Mouse (Mus musculus): Measurements from ENCODE around the gene Fam196b.

DNA sequence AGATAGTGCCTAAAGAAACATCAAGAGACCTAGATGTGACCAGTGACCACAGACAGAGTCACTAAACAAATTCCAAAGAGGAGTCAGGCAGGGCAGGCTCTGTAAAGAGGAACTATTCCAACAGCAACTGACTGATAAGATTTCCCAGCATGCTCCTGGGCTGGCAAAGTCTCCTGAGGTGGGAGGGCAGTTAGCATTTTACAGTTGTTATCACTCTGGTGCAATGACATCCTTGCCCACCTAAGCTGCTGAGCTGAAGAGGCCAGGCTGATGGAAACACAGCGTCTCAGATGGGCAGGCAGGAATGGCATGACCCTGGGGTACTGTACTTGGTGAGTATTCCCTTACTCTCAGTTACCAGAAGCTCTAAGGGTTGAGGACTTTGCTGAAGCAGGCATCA is 15.1 kb upstream of the Fam196b start:
- TF ChIP-seq EP300 (IDR thresholded peaks at IDR 0.05; ENCODE audit: low read length) (no peak), POLR2A (IDR thresholded peaks at IDR 0.05; ENCODE audit: low read depth, low read length) (no peak), CTCF (conservative IDR thresholded peaks at IDR 0.05 in 1 of 2, IDR thresholded peaks at IDR 0.05 in 1 of 2; ENCODE audit: low read depth in 2 of 2, low read length in 2 of 2) (no peak), USF1 (IDR thresholded peaks at IDR 0.05; ENCODE audit: low read depth, low read length) (no peak), HCFC1 (IDR thresholded peaks at IDR 0.05; ENCODE audit: low read depth, low read length) (no peak), ZC3H11A (IDR thresholded peaks at IDR 0.05; ENCODE audit: low read depth, low read length) (no peak), MAFK (IDR thresholded peaks at IDR 0.05; ENCODE audit: insufficient replicate concordance, low read length) (no peak), CHD2 (IDR thresholded peaks at IDR 0.05; ENCODE audit: low read length) (no peak), E2F4 (IDR thresholded peaks at IDR 0.05; ENCODE audit: insufficient replicate concordance, low read depth, low read length) (no peak), USF2 (conservative IDR thresholded peaks at IDR 0.05; ENCODE audit: low read depth, low read length) (no peak), ZMIZ1 (IDR thresholded peaks at IDR 0.05; ENCODE audit: low read depth, low read length) (no peak), POLR2AphosphoS2 (IDR thresholded peaks at IDR 0.05; ENCODE audit: low read depth, low read length) (no peak), ZNF384 (IDR thresholded peaks at IDR 0.05; ENCODE audit: low read depth, low read length) (no peak), MAX (IDR thresholded peaks at IDR 0.05; ENCODE audit: low read length) (no peak)
